Mouse (Mus musculus): Measurements from ENCODE around the gene Foxk2. TPM values are rescaled to one million over a fixed set of nuclear protein-coding genes. Genes with fewer than 3 reads are reported as not detected.
A peak's percentile ranks its signal among the peaks of the same experiment; 100 is the strongest.

Foxk2 gene
- 10 to 100 TPM; 17.7 to 18.5 TPM for total RNA-seq (2021)
- long read RNA-seq, experiment 1, full-length matches to known transcripts: 2 of 7 reads
- long read RNA-seq, experiment 1, partial matches to known transcripts: 0 of 7 reads
- long read RNA-seq, experiment 1, other reads (novel, unspliced or antisense): 5 of 7 reads
- long read RNA-seq, experiment 2, full-length matches to known transcripts: 1 of 2 reads
- long read RNA-seq, experiment 2, partial matches to known transcripts: 0 of 2 reads
- long read RNA-seq, experiment 2, other reads (novel, unspliced or antisense): 1 of 2 reads

- DNase-seq: peak; percentile 91 to 94
Observed at GRCm38 (mm10) chr11:121259160-121260100, at the start of gene Foxk2. Foxk2 (plus strand) TSS chr11:121259990.

DNA sequence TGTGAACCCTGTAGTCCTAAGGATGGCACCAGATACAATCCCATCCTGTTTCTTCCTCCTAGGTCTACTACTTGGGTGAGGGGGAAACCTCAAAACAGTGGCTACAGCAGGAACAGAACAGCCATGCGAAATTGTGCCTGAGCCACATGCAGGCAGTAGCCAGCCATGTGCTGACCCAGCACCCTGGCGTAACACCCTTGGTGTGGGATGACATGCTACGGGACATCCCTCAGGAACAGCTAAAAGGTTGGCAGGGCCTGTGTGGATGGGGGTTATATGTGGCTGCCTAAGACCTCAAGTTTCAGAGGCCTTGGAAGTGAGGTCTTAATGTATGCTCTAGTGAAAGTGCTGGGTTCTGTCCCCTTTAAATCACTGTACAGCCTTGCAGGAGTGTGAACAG is 43.0 kb upstream of the Foxk2 start:
- no peak for DNase-seq

- DNase-seq: no peak
Observed at GRCm38 (mm10) chr11:121219776-121220175, 40.0 kb upstream of the Foxk2 start.

GRCm38 (mm10) chr11:121220771-121221170 is 39.0 kb upstream of the Foxk2 start:
- no peak for DNase-seq

GRCm38 (mm10) chr11:121221321-121222010 is 38.3 kb upstream of the Foxk2 start:
- no peak for DNase-seq

DNA sequence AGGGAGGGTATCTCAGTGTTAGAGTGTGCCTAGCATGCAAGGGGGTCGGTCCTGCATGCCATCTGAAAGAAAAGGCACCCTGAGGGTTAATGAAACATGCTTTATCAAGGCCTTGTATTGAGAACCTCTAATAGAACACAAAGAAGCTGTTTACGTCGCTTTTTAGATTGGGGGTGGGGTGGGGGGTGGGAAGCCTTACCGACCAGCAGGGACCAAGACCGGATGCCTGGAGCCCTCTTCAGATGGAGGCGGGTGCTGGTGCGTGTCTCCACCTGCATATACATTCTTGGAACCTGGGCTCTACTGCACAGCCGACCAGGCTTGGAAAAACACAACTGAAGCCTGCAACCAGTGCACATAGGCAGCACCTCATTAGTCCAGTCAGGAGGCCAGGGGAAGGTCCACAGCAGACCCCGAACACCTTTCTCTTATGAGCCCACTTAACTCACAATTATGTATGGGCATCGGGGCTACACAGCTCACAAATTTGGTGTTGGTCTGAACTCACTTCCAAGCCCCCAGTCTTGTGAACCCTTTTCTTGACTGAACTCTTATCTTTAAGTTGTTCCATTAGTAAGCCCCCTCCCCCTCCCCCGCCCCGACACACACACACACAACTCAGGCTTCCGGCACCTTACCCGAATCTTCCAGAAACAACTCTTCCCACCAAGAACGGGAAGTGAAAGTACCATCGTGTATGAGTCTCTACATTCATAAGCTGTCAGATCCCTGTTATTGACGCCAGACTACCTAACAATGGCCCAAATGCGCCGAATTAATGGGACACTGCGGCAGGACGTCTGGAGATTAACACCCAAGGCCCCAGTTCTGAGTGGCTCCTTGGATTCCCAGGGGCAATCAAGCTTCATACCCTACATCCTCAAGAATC is 31.4 kb upstream of the Foxk2 start:
- no peak for DNase-seq

DNA sequence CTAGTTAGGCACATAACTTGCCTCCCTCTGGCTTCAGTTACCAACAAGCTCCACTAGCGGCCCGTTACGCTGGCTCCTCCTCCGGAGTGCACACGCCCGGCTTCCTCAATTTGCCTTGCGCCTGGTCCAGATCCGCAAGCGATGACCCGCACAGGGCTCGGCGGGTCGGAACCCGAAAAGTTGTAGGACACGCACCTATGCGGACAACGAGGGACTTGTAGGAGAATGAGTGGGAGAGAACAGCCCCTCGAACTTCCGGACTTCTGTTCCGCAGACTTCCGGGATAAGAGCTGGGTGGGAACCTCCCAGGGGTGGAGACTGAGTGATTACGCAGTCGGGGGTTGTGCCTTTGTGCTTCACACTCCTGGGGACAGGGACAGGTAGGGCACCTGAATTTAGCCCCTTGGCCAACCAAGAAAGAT is 30.8 kb upstream of the Foxk2 start, which contains the start of gene Cybc1:
Gene Cybc1 (minus strand): TSS at position 305 of the 422 bp plus-strand sequence.
- peak; percentile 89 to 90 for DNase-seq

- no peak for DNase-seq
Observed at GRCm38 (mm10) chr11:121231191-121231590, 28.6 kb upstream of the Foxk2 start.

GRCm38 (mm10) chr11:121231628-121232291 is 28.0 kb upstream of the Foxk2 start:
- peak; percentile 38 to 54 for DNase-seq

DNA sequence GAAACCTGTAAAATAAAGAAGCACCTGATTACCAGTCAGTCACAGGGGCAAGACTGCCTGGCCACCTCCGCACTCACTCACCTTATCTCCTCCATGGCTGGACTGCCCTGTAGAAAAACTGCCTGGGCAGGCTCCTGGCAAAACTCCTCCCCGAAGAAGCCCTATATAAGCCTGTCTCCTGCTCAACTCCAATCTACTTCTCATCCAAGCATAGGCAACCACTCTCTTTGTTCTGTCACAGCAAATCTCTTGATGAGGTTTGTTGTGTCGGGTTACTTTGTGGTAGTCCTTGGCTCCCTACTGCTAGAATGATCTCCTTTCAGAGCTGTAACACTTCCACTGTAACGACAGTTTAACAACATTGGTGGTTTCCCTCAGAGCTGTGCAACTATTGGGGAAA is 27.1 kb upstream of the Foxk2 start:
- no peak for DNase-seq

- DNase-seq: peak in 1 of 2 experiments; percentile 44
Observed at GRCm38 (mm10) chr11:121235475-121236238, 24.1 kb upstream of the Foxk2 start.

GRCm38 (mm10) chr11:121236564-121237344 is 23.0 kb upstream of the Foxk2 start, which contains the start of gene Narf:
Narf (plus strand) TSS chr11:121237253.
- DNase-seq: peak; percentile 99 to 100

- no peak for DNase-seq
Observed at GRCm38 (mm10) chr11:121237345-121238128, 22.3 kb upstream of the Foxk2 start.

GRCm38 (mm10) chr11:121239669-121240068 is 20.1 kb upstream of the Foxk2 start:
- no peak for DNase-seq

- DNase-seq: no peak
Observed at GRCm38 (mm10) chr11:121250196-121250595, 9.6 kb upstream of the Foxk2 start.

DNA sequence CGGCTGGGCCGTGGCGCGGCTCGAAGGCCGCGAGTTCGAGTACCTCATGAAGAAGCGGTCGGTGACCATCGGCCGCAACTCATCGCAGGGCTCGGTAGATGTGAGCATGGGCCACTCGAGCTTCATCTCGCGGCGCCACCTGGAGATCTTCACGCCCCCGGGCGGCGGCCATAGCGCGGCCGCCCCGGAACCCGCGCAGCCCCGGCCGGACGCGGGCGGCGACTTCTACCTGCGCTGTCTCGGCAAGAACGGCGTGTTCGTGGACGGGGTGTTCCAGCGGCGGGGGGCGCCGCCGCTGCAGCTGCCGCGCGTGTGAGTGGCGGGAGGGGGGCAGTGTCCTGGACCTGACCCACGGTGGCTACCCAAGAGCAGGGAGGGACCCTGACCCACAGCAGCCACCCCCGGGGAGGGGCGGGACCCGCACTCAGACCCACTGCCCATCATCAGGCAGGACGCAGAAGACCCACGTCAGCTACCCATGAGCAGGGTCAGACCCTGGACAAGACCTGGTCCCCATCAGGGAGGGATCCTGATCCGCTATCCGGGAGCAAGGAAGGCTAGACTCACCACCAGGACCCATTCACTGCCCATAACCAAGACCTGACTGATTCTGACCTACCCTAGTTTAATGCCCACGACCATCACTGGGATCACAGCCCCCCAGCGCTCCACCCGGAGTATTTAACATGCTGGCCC is 569 bp downstream of the Foxk2 start:
- peak; percentile 13 to 41 for DNase-seq

DNA sequence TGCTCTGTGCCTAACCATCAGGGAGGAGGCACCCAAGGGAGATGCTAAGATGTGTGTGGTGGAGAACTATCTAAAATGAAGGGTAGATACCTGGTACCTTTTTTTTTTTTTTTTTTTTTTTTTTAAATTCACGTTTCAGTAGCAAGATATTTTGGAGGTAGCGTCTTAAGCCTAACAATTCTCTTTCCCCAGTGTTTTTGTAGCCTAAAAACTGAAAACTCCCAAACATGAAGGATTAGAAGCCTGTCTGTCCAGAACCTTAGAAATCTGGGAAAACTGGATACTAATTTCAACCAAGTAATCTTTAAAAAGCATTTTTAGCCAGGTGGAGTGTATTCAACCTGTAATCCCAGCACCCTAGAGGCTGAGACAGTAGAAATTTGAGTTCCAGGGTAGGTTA is 1.3 kb downstream of the Foxk2 start:
- no peak for DNase-seq

GRCm38 (mm10) chr11:121277516-121277915 is 17.7 kb downstream of the Foxk2 start:
- DNase-seq: no peak

Measured in heart, adult 18-20 months (tissue).